Mouse (Mus musculus) embryonic facial prominence, embryonic 15.5 days (tissue): ENCODE results near the gene Plekhg1. TPM values are rescaled to one million over a fixed set of nuclear protein-coding genes. Genes with fewer than 3 reads are reported as not detected.

Experiments used
- ATAC-seq: fragments of 200-750 bp; cut with Nextera tagmentation; 2 replicates; pipeline ENCODE4 v1.8.0; 2017; ENCODE audit warnings: low read depth, moderate TSS enrichment; ENCODE audit not compliant: insufficient number of reproducible peaks, low FRiP score, low TSS enrichment
- H3K27ac ChIP-seq: fragments of 300-500 bp; sonication (generic); replicated peaks from 2 replicates; pipeline ENCODE4 v1.5.1; 2015; ENCODE audit warnings: mild to moderate bottlenecking, inconsistent platforms
- H3K27me3 ChIP-seq: fragments of 300-500 bp; sonication (generic); 2 replicates; pipeline ENCODE4 v1.6.1; 2015; ENCODE audit warnings: inconsistent platforms
- H3K36me3 ChIP-seq: fragments of 300-500 bp; sonication (generic); 2 replicates; pipeline ENCODE4 v1.6.1; 2015; ENCODE audit warnings: mild to moderate bottlenecking, inconsistent platforms
- H3K4me1 ChIP-seq: fragments of 300-500 bp; sonication (generic); 2 replicates; pipeline ENCODE4 v1.6.1; 2015; ENCODE audit warnings: inconsistent platforms
- H3K4me2 ChIP-seq: fragments of 300-500 bp; sonication (generic); replicated peaks from 2 replicates; pipeline ENCODE4 v1.6.1; 2015; ENCODE audit warnings: mild to moderate bottlenecking, inconsistent platforms
- H3K4me3 ChIP-seq: fragments of 300-500 bp; sonication (generic); replicated peaks from 2 replicates; pipeline ENCODE4 v1.5.1; 2015; ENCODE audit warnings: mild to moderate bottlenecking, inconsistent platforms
- H3K9ac ChIP-seq: fragments of 300-500 bp; sonication (generic); 2 replicates; pipeline ENCODE4 v1.6.1; 2015; ENCODE audit warnings: inconsistent platforms
- H3K9me3 ChIP-seq: fragments of 300-500 bp; sonication (generic); replicated peaks from 2 replicates; pipeline ENCODE4 v1.6.1; 2016; ENCODE audit warnings: inconsistent platforms
- WGBS: fragments of 180-500 bp; shearing (Covaris S2); methylation state at CpG from one replicate; pipeline ENCODE4 v1.1.7; 2015; 5-methylcytosine and 5-hydroxymethylcytosine counted together
- polyA plus RNA-seq: library from polyadenylated mRNA; unstranded; fragments of >200 nt; fragmentation: Nextera tagmentation; extraction: Ambion mirVana; gene quantifications from 2 replicates; pipeline ENCODE4 v1.2.1, GENCODE M21; 2015

The Plekhg1 gene
- polyA plus RNA-seq: 15.3 and 16.1 TPM in 2 replicates

- H3K4me3 ChIP-seq: peak within 1 kb of the TSS; percentile 61
- H3K27ac ChIP-seq: peak within 1 kb of the TSS; percentile 89
- H3K4me2 ChIP-seq: peak within 1 kb of the TSS; percentile 78
- H3K36me3 ChIP-seq: no peaks in the 10 kb centered on the region
- peak; percentile 90 for ATAC-seq
- peak within 1 kb of the TSS; percentile 62 for H3K9ac ChIP-seq
- peaks cover 32% of the 10 kb centered on the region for H3K4me1 ChIP-seq
- under 1% methylated on average over 27 of the region's 29 CpGs for WGBS
- no peaks in the 10 kb centered on the region for H3K9me3 ChIP-seq
- H3K27me3 ChIP-seq: no peaks in the 10 kb centered on the region; the same call in 1 of the 2 replicates
These were observed at the start of gene Plekhg1 for GRCm38 (mm10) chr10:3740148-3740503. Gene Plekhg1, plus strand, starts transcription at chr10:3740364.

GRCm38 (mm10) chr10:3692791-3693190, 47.4 kb upstream of the Plekhg1 start:
- no peaks in the 10 kb centered on the region for H3K9me3 ChIP-seq
- H3K9ac ChIP-seq: no peak overlapping the region
- 63% methylated on average over 1 of the region's 1 CpGs for WGBS
- peaks cover 26% of the 10 kb centered on the region for H3K4me1 ChIP-seq
- H3K27ac ChIP-seq: no peak overlapping the region
- no peak overlapping the region for H3K4me2 ChIP-seq
- ATAC-seq: no peak
- no peaks in the 10 kb centered on the region for H3K27me3 ChIP-seq
- no peaks in the 10 kb centered on the region for H3K36me3 ChIP-seq
- no peak overlapping the region for H3K4me3 ChIP-seq

GRCm38 (mm10) chr10:3693699-3694280, 46.4 kb upstream of the Plekhg1 start:
- H3K27me3 ChIP-seq: no peaks in the 10 kb centered on the region
- H3K4me2 ChIP-seq: no peak overlapping the region
- WGBS: 31% methylated on average over 6 of the region's 6 CpGs
- H3K9me3 ChIP-seq: no peaks in the 10 kb centered on the region
- H3K4me3 ChIP-seq: no peak overlapping the region
- ATAC-seq: 0 out of 2 replicates have a peak, but pooled peaks have one; percentile 29
- peaks cover 26% of the 10 kb centered on the region for H3K4me1 ChIP-seq
- no peak overlapping the region for H3K9ac ChIP-seq
- no peak overlapping the region for H3K27ac ChIP-seq
- H3K36me3 ChIP-seq: no peaks in the 10 kb centered on the region

- Histone ChIP-seq H3K27me3 (no peaks in the 10 kb centered on the region), H3K9ac (no peak overlapping the region), H3K4me3 (no peak overlapping the region), H3K4me1 (peaks cover 27% of the 10 kb centered on the region), H3K9me3 (no peaks in the 10 kb centered on the region), H3K27ac (0 out of 2 replicates have a peak overlapping the region, but pooled peaks have one; percentile 68), H3K4me2 (no peak overlapping the region), H3K36me3 (no peaks in the 10 kb centered on the region)
- 63% methylated on average over 5 of the region's 5 CpGs for WGBS
- ATAC-seq: no peak
These were observed 44.7 kb upstream of the Plekhg1 start for GRCm38 (mm10) chr10:3695332-3695905.

GRCm38 (mm10) chr10:3696727-3697348, 43.3 kb upstream of the Plekhg1 start:
- Histone ChIP-seq H3K9me3 (no peaks in the 10 kb centered on the region), H3K4me3 (no peak overlapping the region), H3K4me2 (peak overlapping the region; percentile 19; the same call in 1 of the 2 replicates), H3K27ac (peak overlapping the region; percentile 68), H3K36me3 (no peaks in the 10 kb centered on the region), H3K4me1 (peaks cover 34% of the 10 kb centered on the region), H3K27me3 (no peaks in the 10 kb centered on the region), H3K9ac (no peak overlapping the region)
- WGBS: 25% methylated on average over 8 of the region's 8 CpGs
- peak; percentile 76 for ATAC-seq

GRCm38 (mm10) chr10:3697500-3697899, 42.7 kb upstream of the Plekhg1 start:
- no peak overlapping the region for H3K4me3 ChIP-seq
- no peak for ATAC-seq
- no peaks in the 10 kb centered on the region for H3K27me3 ChIP-seq
- no peak overlapping the region for H3K4me2 ChIP-seq
- H3K9me3 ChIP-seq: no peaks in the 10 kb centered on the region
- peak overlapping the region; percentile 68 for H3K27ac ChIP-seq
- WGBS: 71% methylated on average over 5 of the region's 5 CpGs
- no peaks in the 10 kb centered on the region for H3K36me3 ChIP-seq
- H3K4me1 ChIP-seq: peaks cover 34% of the 10 kb centered on the region
- no peak overlapping the region for H3K9ac ChIP-seq

GRCm38 (mm10) chr10:3700225-3701073, 39.7 kb upstream of the Plekhg1 start:
- Histone ChIP-seq H3K27ac (no peak overlapping the region), H3K27me3 (no peaks in the 10 kb centered on the region), H3K36me3 (no peaks in the 10 kb centered on the region), H3K4me1 (peaks cover 25% of the 10 kb centered on the region), H3K4me3 (no peak overlapping the region), H3K9me3 (no peaks in the 10 kb centered on the region), H3K9ac (no peak overlapping the region), H3K4me2 (no peak overlapping the region)
- ATAC-seq: no peak
- 43% methylated on average over 12 of the region's 12 CpGs for WGBS

GRCm38 (mm10) chr10:3701832-3702231, 38.3 kb upstream of the Plekhg1 start:
- Histone ChIP-seq H3K9ac (no peak overlapping the region), H3K27me3 (no peaks in the 10 kb centered on the region), H3K4me2 (no peak overlapping the region), H3K4me1 (peaks cover 12% of the 10 kb centered on the region), H3K4me3 (no peak overlapping the region), H3K9me3 (no peaks in the 10 kb centered on the region), H3K27ac (no peak overlapping the region), H3K36me3 (no peaks in the 10 kb centered on the region)
- WGBS: 78% methylated on average over 4 of the region's 4 CpGs
- no peak for ATAC-seq

GRCm38 (mm10) chr10:3702585-3702984, 37.6 kb upstream of the Plekhg1 start:
- WGBS: 74% methylated on average over 2 of the region's 2 CpGs
- H3K4me1 ChIP-seq: peaks cover 8% of the 10 kb centered on the region
- H3K27ac ChIP-seq: no peak overlapping the region
- no peak overlapping the region for H3K9ac ChIP-seq
- no peak overlapping the region for H3K4me3 ChIP-seq
- no peaks in the 10 kb centered on the region for H3K36me3 ChIP-seq
- no peaks in the 10 kb centered on the region for H3K9me3 ChIP-seq
- ATAC-seq: no peak
- no peaks in the 10 kb centered on the region for H3K27me3 ChIP-seq
- H3K4me2 ChIP-seq: no peak overlapping the region

GRCm38 (mm10) chr10:3706231-3706630, 33.9 kb upstream of the Plekhg1 start:
- H3K9ac ChIP-seq: no peak overlapping the region
- H3K36me3 ChIP-seq: no peaks in the 10 kb centered on the region
- no peak overlapping the region for H3K4me3 ChIP-seq
- no peaks in the 10 kb centered on the region for H3K9me3 ChIP-seq
- no peak for ATAC-seq
- WGBS: 80% methylated on average over 4 of the region's 4 CpGs
- no peak overlapping the region for H3K4me2 ChIP-seq
- H3K27me3 ChIP-seq: no peaks in the 10 kb centered on the region
- H3K4me1 ChIP-seq: no peaks in the 10 kb centered on the region
- H3K27ac ChIP-seq: no peak overlapping the region

- no peak for ATAC-seq
- H3K4me3 ChIP-seq: no peak overlapping the region
These were observed 30.1 kb upstream of the Plekhg1 start for GRCm38 (mm10) chr10:3710081-3710480.

More at GRCm38 (mm10) chr10:3710081-3710480, 30.1 kb upstream of the Plekhg1 start:
- Histone ChIP-seq H3K4me2 (no peak overlapping the region), H3K27ac (no peak overlapping the region), H3K9me3 (no peaks in the 10 kb centered on the region), H3K27me3 (no peaks in the 10 kb centered on the region), H3K36me3 (no peaks in the 10 kb centered on the region), H3K4me1 (no peaks in the 10 kb centered on the region), H3K9ac (no peak overlapping the region)
- WGBS: 77% methylated on average over 3 of the region's 3 CpGs
